Mouse (Mus musculus) stomach, embryonic 15.5 days (tissue): Measurements from ENCODE around the gene Dusp28. TPM values are rescaled to one million over a fixed set of nuclear protein-coding genes. Genes with fewer than 3 reads are reported as not detected.

Experiments used
- ATAC-seq: fragments of 200-750 bp; cut with Nextera tagmentation; 2 replicates; pipeline ENCODE4 v1.8.0; 2017; ENCODE audit warnings: low read depth, moderate number of reproducible peaks, moderate TSS enrichment; ENCODE audit not compliant: insufficient read depth, low FRiP score
- H3K27ac ChIP-seq: fragments of 300-500 bp; sonication (generic); 2 replicates; pipeline ENCODE4 v1.5.1; 2015; ENCODE audit warnings: mild to moderate bottlenecking, inconsistent platforms
- H3K27me3 ChIP-seq: fragments of 300-500 bp; sonication (generic); replicated peaks from 2 replicates; pipeline ENCODE4 v1.6.1; 2015; ENCODE audit warnings: inconsistent platforms
- H3K36me3 ChIP-seq: fragments of 300-500 bp; sonication (generic); 2 replicates; pipeline ENCODE4 v1.6.1; 2015; ENCODE audit warnings: inconsistent platforms
- H3K4me1 ChIP-seq: fragments of 300-500 bp; sonication (generic); 2 replicates; pipeline ENCODE4 v1.6.1; 2015; ENCODE audit warnings: inconsistent platforms
- H3K4me2 ChIP-seq: fragments of 300-500 bp; sonication (generic); 2 replicates; pipeline ENCODE4 v1.6.1; 2015; ENCODE audit warnings: mild to moderate bottlenecking, inconsistent platforms
- H3K4me3 ChIP-seq: fragments of 300-500 bp; sonication (generic); replicated peaks from 2 replicates; pipeline ENCODE4 v1.5.1; 2015; ENCODE audit warnings: inconsistent platforms
- H3K9ac ChIP-seq: fragments of 300-500 bp; sonication (generic); 2 replicates; pipeline ENCODE4 v1.6.1; 2015; ENCODE audit warnings: inconsistent platforms
- H3K9me3 ChIP-seq: fragments of 300-500 bp; sonication (generic); 2 replicates; pipeline ENCODE4 v1.6.1; 2016; ENCODE audit warnings: inconsistent platforms
- WGBS: fragments of 180-500 bp; shearing (Covaris S2); methylation state at CpG from one replicate; pipeline ENCODE4 v1.1.7; 2015; 5-methylcytosine and 5-hydroxymethylcytosine counted together
- polyA plus RNA-seq: library from polyadenylated mRNA; unstranded; fragments of >200 nt; fragmentation: Nextera tagmentation; extraction: Ambion mirVana; gene quantifications from 2 replicates; pipeline ENCODE4 v1.2.1, GENCODE M21; 2015

Gene Dusp28
- polyA plus RNA-seq, 1 experiment from 2014 or later, result 15.9 TPM

- H3K9me3 ChIP-seq, result no peaks in the 10 kb centered on the region
- no peak overlapping the region for H3K4me3 ChIP-seq
- no peaks in the 10 kb centered on the region for H3K4me1 ChIP-seq
- no peak overlapping the region for H3K4me2 ChIP-seq
- no peaks in the 10 kb centered on the region for H3K36me3 ChIP-seq
- H3K9ac ChIP-seq, result no peak overlapping the region
- no peaks in the 10 kb centered on the region; the same call in 1 of the 2 replicates for H3K27me3 ChIP-seq
- WGBS, result 67% methylated on average over 5 of the region's 5 CpGs
- no peak for ATAC-seq
- no peak overlapping the region for H3K27ac ChIP-seq
Measured at GRCm38 (mm10) chr1:92880101-92880500, 26.7 kb upstream of the Dusp28 start.

DNA sequence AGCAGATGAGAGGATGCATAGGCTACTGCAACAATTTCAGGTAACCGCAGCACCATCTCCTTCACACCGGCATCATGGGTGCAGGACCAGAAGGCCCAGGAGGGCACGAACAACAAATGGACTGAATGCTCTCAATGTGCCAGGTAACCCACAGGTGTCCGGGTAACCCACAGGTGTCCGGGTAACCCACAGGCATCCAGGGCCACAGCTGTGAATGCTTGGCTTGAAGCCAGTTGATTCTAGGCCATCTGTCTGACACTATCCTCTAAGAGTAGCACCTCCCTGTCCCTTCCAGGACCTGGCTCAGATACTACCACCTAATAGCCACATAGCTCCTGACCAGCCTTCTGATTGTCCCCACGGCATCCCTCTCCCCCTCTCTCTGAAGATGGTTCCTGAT, 24.8 kb upstream of the Dusp28 start:
- no peak overlapping the region for H3K9ac ChIP-seq
- H3K4me2 ChIP-seq, result no peak overlapping the region
- H3K27me3 ChIP-seq, result no peaks in the 10 kb centered on the region; the same call in 1 of the 2 replicates
- no peaks in the 10 kb centered on the region for H3K9me3 ChIP-seq
- no peak for ATAC-seq
- H3K4me3 ChIP-seq, result no peak overlapping the region
- 84% methylated on average over 6 of the region's 6 CpGs for WGBS
- H3K27ac ChIP-seq, result no peak overlapping the region
- H3K36me3 ChIP-seq, result no peaks in the 10 kb centered on the region
- H3K4me1 ChIP-seq, result no peaks in the 10 kb centered on the region

DNA sequence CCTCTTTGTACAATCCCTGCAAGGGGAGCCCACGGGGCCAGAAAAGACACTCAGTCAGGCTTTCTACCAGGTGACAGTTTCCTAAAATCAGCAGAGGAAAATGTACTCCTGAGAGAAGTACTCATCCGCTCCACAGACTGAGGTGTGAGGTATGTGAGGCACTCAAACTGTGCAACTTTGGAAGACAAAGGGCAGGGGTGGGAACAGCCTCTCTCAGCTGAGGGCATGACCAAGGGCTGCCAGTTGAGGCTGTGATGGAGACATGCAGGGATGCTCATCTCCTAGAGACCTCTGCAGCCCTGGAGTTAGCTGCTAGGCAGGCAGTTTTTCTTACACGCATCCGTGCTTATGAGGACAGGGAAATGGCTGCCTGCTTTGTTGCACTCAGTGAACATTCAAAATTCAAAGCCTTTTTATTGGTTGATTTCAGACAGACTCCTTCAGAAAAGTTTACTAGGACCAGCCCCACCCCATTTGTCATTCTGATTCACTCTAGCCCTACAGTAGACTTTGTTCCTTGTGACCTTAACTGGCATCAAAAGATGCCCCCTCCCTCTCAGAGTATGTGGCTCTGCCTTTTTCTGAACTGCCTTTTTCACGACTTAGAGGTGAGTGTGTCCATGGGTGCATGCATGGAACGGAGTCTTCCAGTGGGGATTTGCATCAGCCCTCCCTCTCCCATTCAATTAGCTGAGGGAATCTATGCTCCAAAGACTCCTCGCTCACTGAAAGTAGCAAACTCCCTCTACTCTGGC, 17.7 kb upstream of the Dusp28 start:
- H3K27ac ChIP-seq, result no peak overlapping the region
- no peaks in the 10 kb centered on the region for H3K9me3 ChIP-seq
- no peaks in the 10 kb centered on the region for H3K36me3 ChIP-seq
- H3K4me1 ChIP-seq, result no peaks in the 10 kb centered on the region
- ATAC-seq, result no peak
- WGBS, result 74% methylated on average over 7 of the region's 7 CpGs
- no peaks in the 10 kb centered on the region; the same call in 1 of the 2 replicates for H3K27me3 ChIP-seq
- no peak overlapping the region for H3K9ac ChIP-seq
- H3K4me3 ChIP-seq, result no peak overlapping the region
- H3K4me2 ChIP-seq, result no peak overlapping the region

- WGBS, result 68% methylated on average over 3 of the region's 3 CpGs
- H3K36me3 ChIP-seq, result no peaks in the 10 kb centered on the region
- no peak overlapping the region for H3K4me2 ChIP-seq
- no peak overlapping the region for H3K4me3 ChIP-seq
- no peak overlapping the region for H3K9ac ChIP-seq
- no peak overlapping the region for H3K27ac ChIP-seq
- no peaks in the 10 kb centered on the region for H3K27me3 ChIP-seq
- ATAC-seq, result no peak
- H3K9me3 ChIP-seq, result no peaks in the 10 kb centered on the region
- H3K4me1 ChIP-seq, result no peaks in the 10 kb centered on the region
Measured at GRCm38 (mm10) chr1:92892791-92893190, 14.0 kb upstream of the Dusp28 start.

DNA sequence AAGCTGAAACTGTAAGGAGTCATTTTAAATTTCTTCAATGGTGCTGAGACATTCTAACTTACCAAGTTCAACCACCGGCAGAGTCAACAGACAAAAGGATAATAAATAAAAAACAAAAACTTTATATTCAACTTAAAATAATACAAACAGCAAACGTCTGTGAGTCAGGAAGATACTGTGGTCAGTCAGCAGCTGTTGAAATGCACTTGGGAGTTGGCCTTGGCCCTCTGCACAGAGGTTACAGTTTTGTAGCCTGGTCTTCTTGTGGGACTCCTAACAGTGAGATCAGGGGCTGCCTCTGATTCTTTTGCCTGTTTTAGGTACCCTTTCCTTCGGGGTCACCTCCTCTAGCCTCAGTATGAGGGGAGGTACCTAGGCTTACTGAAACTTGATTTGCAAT, 12.9 kb upstream of the Dusp28 start:
- H3K27ac ChIP-seq, result no peak overlapping the region
- 66% methylated on average over 3 of the region's 3 CpGs for WGBS
- H3K36me3 ChIP-seq, result no peaks in the 10 kb centered on the region
- H3K4me3 ChIP-seq, result no peak overlapping the region
- no peaks in the 10 kb centered on the region for H3K9me3 ChIP-seq
- no peak overlapping the region for H3K9ac ChIP-seq
- no peaks in the 10 kb centered on the region for H3K27me3 ChIP-seq
- no peaks in the 10 kb centered on the region for H3K4me1 ChIP-seq
- ATAC-seq, result no peak
- H3K4me2 ChIP-seq, result no peak overlapping the region

- H3K36me3 ChIP-seq, result no peaks in the 10 kb centered on the region
- H3K4me3 ChIP-seq, result no peak overlapping the region
- no peaks in the 10 kb centered on the region for H3K9me3 ChIP-seq
- H3K9ac ChIP-seq, result no peak overlapping the region
- 12% methylated on average over 3 of the region's 3 CpGs for WGBS
- H3K4me2 ChIP-seq, result no peak overlapping the region
- no peaks in the 10 kb centered on the region for H3K4me1 ChIP-seq
- H3K27me3 ChIP-seq, result 0 out of 2 replicates have a peak, but pooled peaks cover under 1% of the 10 kb centered on the region
- no peak overlapping the region for H3K27ac ChIP-seq
- ATAC-seq, result no peak; the same call in 1 of the 2 replicates
Measured at GRCm38 (mm10) chr1:92895089-92895488, 11.7 kb upstream of the Dusp28 start.

- H3K9me3 ChIP-seq, result no peaks in the 10 kb centered on the region
- peak within 1 kb of the TSS; percentile 48 for H3K4me2 ChIP-seq
- H3K27ac ChIP-seq, result no peak within 1 kb of the TSS
- peak within 1 kb of the TSS; percentile 19; the same call in 1 of the 2 replicates for H3K4me3 ChIP-seq
- H3K36me3 ChIP-seq, result no peaks in the 10 kb centered on the region
- H3K9ac ChIP-seq, result no peak within 1 kb of the TSS
- WGBS, result 1% methylated on average over 15 of the region's 15 CpGs
- H3K4me1 ChIP-seq, result peaks cover 13% of the 10 kb centered on the region; the same call in 1 of the 2 replicates
- H3K27me3 ChIP-seq, result 0 out of 2 replicates have a peak, but pooled peaks cover 3% of the 10 kb centered on the region
- no peak; the same call in 1 of the 2 replicates for ATAC-seq
Measured at GRCm38 (mm10) chr1:92902786-92903185, 4.0 kb upstream of the Dusp28 start, which contains the start of gene Ankmy1. Ankmy1 (minus strand) TSS chr1:92902906.

GRCm38 (mm10) chr1:92903627-92904026, 3.2 kb upstream of the Dusp28 start:
- peaks cover 18% of the 10 kb centered on the region; the same call in 1 of the 2 replicates for H3K4me1 ChIP-seq
- no peak overlapping the region for H3K4me3 ChIP-seq
- no peaks in the 10 kb centered on the region for H3K9me3 ChIP-seq
- WGBS, result 66% methylated on average over 4 of the region's 4 CpGs
- H3K27me3 ChIP-seq, result 0 out of 2 replicates have a peak, but pooled peaks cover 3% of the 10 kb centered on the region
- no peak overlapping the region; the same call in 1 of the 2 replicates for H3K4me2 ChIP-seq
- ATAC-seq, result no peak
- no peak overlapping the region for H3K9ac ChIP-seq
- H3K36me3 ChIP-seq, result no peaks in the 10 kb centered on the region
- no peak overlapping the region for H3K27ac ChIP-seq

DNA sequence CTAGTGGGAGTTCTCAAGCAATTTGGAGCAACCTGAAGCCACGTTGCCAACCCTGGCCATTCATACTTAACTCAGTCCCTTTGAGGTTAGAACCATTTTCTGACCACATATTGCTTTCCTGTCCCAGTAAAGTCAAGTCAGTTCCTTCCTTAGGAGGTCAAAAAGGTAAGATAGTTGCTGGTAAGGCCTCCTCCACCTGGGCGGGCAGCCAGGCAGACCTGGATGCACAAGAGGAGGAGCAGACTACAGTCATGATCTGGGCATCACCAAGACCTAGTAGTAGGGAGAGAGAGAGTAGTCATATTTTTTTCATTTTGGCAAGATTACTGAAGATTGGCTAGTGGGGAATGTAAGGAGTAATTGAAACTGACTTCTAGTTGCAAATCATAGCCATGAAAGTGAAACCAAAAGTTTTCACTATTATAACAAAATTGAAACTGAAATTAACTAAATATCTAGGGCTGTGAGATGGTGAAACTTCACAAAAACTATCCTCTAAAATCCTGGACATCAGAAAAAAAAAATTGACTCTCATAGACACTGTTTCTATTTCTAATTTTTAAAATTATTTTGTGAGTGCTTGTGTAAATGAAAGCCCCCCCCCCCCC, 974 bp upstream of the Dusp28 start:
- ATAC-seq, result no peak

DNA sequence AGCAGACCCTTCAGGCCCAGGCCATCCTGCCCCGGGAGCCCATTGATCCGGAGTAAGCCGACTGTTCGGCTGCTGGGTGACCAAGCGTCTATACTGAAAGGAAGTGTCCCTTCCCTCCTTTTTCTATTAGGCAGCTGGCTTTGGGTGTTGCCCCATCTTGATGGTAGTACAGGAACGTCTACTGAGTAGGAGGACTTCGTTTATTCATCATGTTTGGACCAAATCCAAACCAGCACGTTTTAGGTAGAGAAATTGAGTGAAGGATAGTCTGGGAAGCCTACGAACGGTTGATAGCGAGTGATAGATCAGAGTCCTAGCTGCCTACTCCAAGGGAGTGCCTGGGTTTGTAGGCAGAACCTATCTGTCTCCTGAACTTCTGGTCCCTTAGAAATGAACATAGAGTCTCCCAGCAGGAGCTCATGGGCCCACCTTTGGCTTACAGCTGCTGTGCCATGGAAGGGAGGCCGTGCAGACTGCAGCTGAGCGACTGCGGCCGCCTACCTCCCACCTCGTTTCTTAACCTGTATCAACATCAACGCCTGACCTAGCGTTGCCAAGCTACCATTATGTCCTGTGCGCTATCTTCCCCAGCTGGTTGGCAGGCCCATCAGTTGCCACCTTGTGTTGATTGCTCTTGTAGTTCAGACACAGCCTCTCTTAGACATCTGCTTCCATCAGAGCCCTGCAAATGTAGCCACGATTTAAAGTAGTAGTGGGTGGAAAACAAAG, 1.0 kb downstream of the Dusp28 start:
- Histone ChIP-seq H3K27me3 (no peaks in the 10 kb centered on the region), H3K36me3 (no peaks in the 10 kb centered on the region), H3K4me2 (peak overlapping the region; percentile 89), H3K9me3 (no peaks in the 10 kb centered on the region), H3K4me1 (peaks cover 34% of the 10 kb centered on the region), H3K27ac (peak overlapping the region; percentile 88), H3K9ac (peak overlapping the region; percentile 43; the same call in 1 of the 2 replicates), H3K4me3 (peak overlapping the region; percentile 80)
- 44% methylated on average over 20 of the region's 20 CpGs for WGBS
- ATAC-seq, result no peak

More for the DNA sequence above, 974 bp upstream of the Dusp28 start:
- H3K36me3 ChIP-seq, result no peaks in the 10 kb centered on the region
- H3K9me3 ChIP-seq, result no peaks in the 10 kb centered on the region
- no peaks in the 10 kb centered on the region for H3K27me3 ChIP-seq
- H3K4me1 ChIP-seq, result peaks cover 24% of the 10 kb centered on the region
- H3K27ac ChIP-seq, result no peak overlapping the region
- H3K9ac ChIP-seq, result no peak overlapping the region
- no peak overlapping the region for H3K4me2 ChIP-seq
- WGBS, result 90% methylated on average over 2 of the region's 2 CpGs
- H3K4me3 ChIP-seq, result no peak overlapping the region

- 98% methylated on average over 3 of the region's 3 CpGs for WGBS
- H3K36me3 ChIP-seq, result no peaks in the 10 kb centered on the region
- H3K4me2 ChIP-seq, result no peak overlapping the region
Measured at GRCm38 (mm10) chr1:92908664-92909063, 1.9 kb downstream of the Dusp28 start.

More at GRCm38 (mm10) chr1:92908664-92909063, 1.9 kb downstream of the Dusp28 start:
- Histone ChIP-seq H3K27me3 (no peaks in the 10 kb centered on the region), H3K27ac (no peak overlapping the region), H3K9me3 (no peaks in the 10 kb centered on the region), H3K4me1 (peaks cover 30% of the 10 kb centered on the region), H3K9ac (no peak overlapping the region), H3K4me3 (no peak overlapping the region)
- ATAC-seq, result no peak
